In the genomic region with DNA sequence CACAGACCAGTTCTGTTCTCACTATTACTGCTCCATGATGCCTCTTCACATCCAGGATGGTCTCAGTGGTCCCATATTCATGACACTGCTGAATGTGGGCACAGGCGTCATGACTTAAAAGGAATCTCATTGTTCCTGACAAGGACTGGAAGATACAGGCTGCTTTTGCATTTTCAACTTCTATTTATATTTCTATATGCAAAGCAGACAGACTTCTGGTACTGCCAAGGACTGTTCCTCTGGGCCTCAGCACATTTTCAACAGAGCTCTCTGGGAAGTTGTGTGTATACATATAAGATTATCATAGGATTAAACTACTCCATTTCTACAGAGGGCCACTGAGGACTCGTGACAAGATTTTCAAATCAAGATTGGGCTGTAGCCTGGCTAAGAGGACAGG, we compare ENCODE assay signal across 25 mouse cellular contexts.
"Had no signal": no experiment of that assay in that cellular context is flagged by ENCODE, and none has a peak within 500 bp of the region (broad histone marks: within the 10 kb centered on the region; RNA-seq: fewer than 3 reads in every experiment).

No protein-coding gene starts in this region.

- DNase-seq: gastrocnemius, postnatal 14 days; gastrocnemius, postnatal 36 days; heart, adult 11 months; heart, adult 2 months; heart, postnatal 14 days; heart, postnatal 36 days; kidney, adult 18-20 months; kidney, adult 8-10 months; kidney, postnatal 10 days; kidney, postnatal 25 days; liver; liver, embryonic 13.5 days had no signal

- H3K27me3 ChIP-seq: heart, embryonic 13.5 days; heart, embryonic 15.5 days; hindbrain, embryonic 13.5 days; hindbrain, embryonic 15.5 days; intestine, embryonic 15.5 days; liver, embryonic 13.5 days had no signal

- H3K9me3 ChIP-seq: heart, embryonic 15.5 days; hindbrain, embryonic 13.5 days; hindbrain, embryonic 15.5 days; intestine, embryonic 15.5 days; limb, embryonic 10.5 days; limb, embryonic 12.5 days had no signal

- H3K36me3 ChIP-seq: heart, embryonic 13.5 days; heart, embryonic 15.5 days; hindbrain, embryonic 13.5 days; hindbrain, embryonic 15.5 days; intestine, embryonic 15.5 days; limb, embryonic 10.5 days; limb, embryonic 12.5 days; liver, embryonic 13.5 days had no signal

- H3K27ac ChIP-seq: heart, adult 2 months; heart, embryonic 13.5 days; heart, embryonic 15.5 days; hindbrain, embryonic 13.5 days; hindbrain, embryonic 15.5 days; intestine, embryonic 15.5 days; layer of hippocampus, adult 2 months; left cerebral cortex, adult 2 months; limb, embryonic 10.5 days; limb, embryonic 12.5 days; liver, embryonic 13.5 days had no signal

- H3K4me1 ChIP-seq: heart, embryonic 13.5 days; heart, embryonic 15.5 days; hindbrain, embryonic 13.5 days; hindbrain, embryonic 15.5 days; intestine, embryonic 15.5 days; limb, embryonic 10.5 days; limb, embryonic 12.5 days; liver, embryonic 13.5 days had no signal

- ATAC-seq: inflammation-experienced regulatory T-cells, adult 6 months; intestine, embryonic 15.5 days; intestine, postnatal 0 days had no signal

- H3K9ac ChIP-seq: heart, embryonic 13.5 days; heart, embryonic 15.5 days; hindbrain, embryonic 13.5 days; hindbrain, embryonic 15.5 days; intestine, embryonic 15.5 days; limb, embryonic 12.5 days; liver, embryonic 13.5 days had no signal

- H3K4me3 ChIP-seq: heart, adult 2 months; heart, embryonic 13.5 days; heart, embryonic 15.5 days; hindbrain, embryonic 13.5 days; hindbrain, embryonic 15.5 days; intestine, embryonic 15.5 days; layer of hippocampus, adult 2 months; left cerebral cortex, adult 2 months; limb, embryonic 10.5 days; limb, embryonic 12.5 days; liver, embryonic 13.5 days had no signal

- H3K4me2 ChIP-seq: heart, embryonic 11.5 days; heart, embryonic 13.5 days; heart, embryonic 15.5 days; hindbrain, embryonic 13.5 days; hindbrain, embryonic 15.5 days; intestine, embryonic 15.5 days; limb, embryonic 12.5 days; liver, embryonic 11.5 days; liver, embryonic 13.5 days had no signal
